Mouse (Mus musculus) ES-Bruce4 (cell line): ENCODE measurements around the gene Nxf2.

Experiments used
- CTCF ChIP-seq: IDR thresholded peaks from one replicate; pipeline ENCODE4 v1.8.1; 2011; ENCODE audit warnings: low read depth, low read length
- POLR2A ChIP-seq: IDR thresholded peaks from one replicate; pipeline ENCODE4 v1.8.1; 2011; ENCODE audit warnings: low read length; ENCODE audit not compliant: insufficient read depth

DNA sequence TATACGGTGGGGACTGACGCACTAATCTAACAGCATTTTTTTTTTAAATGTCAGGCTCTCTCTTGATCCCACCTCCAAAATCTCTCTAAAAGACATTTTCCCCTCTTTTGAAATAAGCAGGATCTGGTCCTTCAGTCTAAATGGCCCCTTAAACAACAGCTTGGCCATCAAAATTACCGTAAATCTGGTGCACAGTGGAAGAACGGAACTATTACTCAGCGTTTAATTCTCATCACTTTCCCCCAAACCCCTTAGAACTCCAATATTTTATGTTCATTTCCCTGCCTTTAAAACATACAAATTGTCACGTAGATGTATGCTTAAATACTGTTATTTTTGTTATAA lies 44.9 kb upstream of the Nxf2 start:
- TF ChIP-seq POLR2A (no peak), CTCF (no peak)
